Mouse (Mus musculus) stomach, postnatal 0 days (tissue): ENCODE measurements around the gene Rbm48.

Source experiments
- CTCF ChIP-seq: IDR thresholded peaks from 2 replicates; pipeline ENCODE4 v1.5.1; 2016; ENCODE audit warnings: antibody characterized with exemption, low read depth, mild to moderate bottlenecking, moderate library complexity
- EP300 ChIP-seq: optimal IDR thresholded peaks from 2 replicates; pipeline ENCODE3; 2016; ENCODE audit warnings: antibody characterized with exemption

DNA sequence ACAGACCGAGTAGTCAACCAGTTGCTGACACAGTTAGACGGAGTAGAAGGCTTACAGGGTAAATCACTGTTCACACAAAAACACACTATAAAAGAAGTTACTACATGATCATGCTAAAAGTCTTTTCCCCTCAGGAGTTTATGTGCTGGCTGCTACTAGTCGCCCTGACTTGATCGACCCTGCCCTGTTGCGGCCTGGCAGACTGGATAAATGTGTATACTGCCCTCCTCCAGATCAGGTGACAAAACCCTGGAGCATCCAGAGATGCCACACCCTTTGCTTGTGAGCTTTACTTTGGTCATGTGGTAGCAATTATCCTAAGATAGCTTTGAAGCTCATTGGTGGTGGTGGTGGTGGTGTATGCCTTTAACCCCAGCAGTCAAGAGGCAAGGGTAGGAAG, 33.7 kb upstream of the Rbm48 start:
- TF ChIP-seq EP300 (no peak), CTCF (no peak)
